Mouse (Mus musculus) cortical plate, adult 2 months (tissue): ENCODE results near the gene Eif4e2. TPM values are rescaled to one million over a fixed set of nuclear protein-coding genes. Genes with fewer than 3 reads are reported as not detected.

Experiments
- H3K27ac ChIP-seq: fragments of 200-500 bp; 2 replicates; pipeline ENCODE4 v1.5.1; 2012; ENCODE audit warnings: low read length, control low read depth, inconsistent platforms; ENCODE audit not compliant: insufficient read depth
- H3K4me1 ChIP-seq: fragments of 200-500 bp; 2 replicates; pipeline ENCODE4 v1.6.1; 2011; ENCODE audit warnings: low read length; ENCODE audit not compliant: control insufficient read depth, insufficient read depth
- H3K4me3 ChIP-seq: fragments of 200-500 bp; 2 replicates; pipeline ENCODE4 v1.5.1; 2011; ENCODE audit warnings: mild to moderate bottlenecking, low read length, control low read depth; ENCODE audit not compliant: insufficient read depth
- CTCF ChIP-seq: fragments of 200-500 bp; IDR thresholded peaks from 2 replicates; pipeline ENCODE4 v1.5.1; 2011; ENCODE audit warnings: mild to moderate bottlenecking, control low read depth, low read length; ENCODE audit not compliant: insufficient read depth; ENCODE audit errors: extremely low read depth
- POLR2A ChIP-seq: fragments of 200-500 bp; IDR thresholded peaks from 2 replicates; pipeline ENCODE4 v1.6.1; 2011; ENCODE audit warnings: mild to moderate bottlenecking, low read length, control low read depth; ENCODE audit not compliant: insufficient read depth; ENCODE audit errors: extremely low read depth
- polyA plus RNA-seq: library from polyadenylated mRNA; depleted of rRNA; stranded (reverse); fragments of >200 nt; gene quantifications from 2 replicates; pipeline ENCODE4 v1.2.3, GENCODE M21; 2012

Eif4e2 gene
- polyA plus RNA-seq, 1 experiment: 53.7 TPM

GRCm38 (mm10) chr1:87183013-87183412, 30.7 kb upstream of the Eif4e2 start, which contains the start of gene Prss56:
TSS of gene Prss56 (plus strand) at chr1:87183313.
- no peak within 1 kb of the TSS for H3K27ac ChIP-seq
- no peak within 1 kb of the TSS for H3K4me3 ChIP-seq
- TF ChIP-seq CTCF: no peak
- no peak for TF ChIP-seq POLR2A
- H3K4me1 ChIP-seq: no peaks in the 10 kb centered on the region

DNA sequence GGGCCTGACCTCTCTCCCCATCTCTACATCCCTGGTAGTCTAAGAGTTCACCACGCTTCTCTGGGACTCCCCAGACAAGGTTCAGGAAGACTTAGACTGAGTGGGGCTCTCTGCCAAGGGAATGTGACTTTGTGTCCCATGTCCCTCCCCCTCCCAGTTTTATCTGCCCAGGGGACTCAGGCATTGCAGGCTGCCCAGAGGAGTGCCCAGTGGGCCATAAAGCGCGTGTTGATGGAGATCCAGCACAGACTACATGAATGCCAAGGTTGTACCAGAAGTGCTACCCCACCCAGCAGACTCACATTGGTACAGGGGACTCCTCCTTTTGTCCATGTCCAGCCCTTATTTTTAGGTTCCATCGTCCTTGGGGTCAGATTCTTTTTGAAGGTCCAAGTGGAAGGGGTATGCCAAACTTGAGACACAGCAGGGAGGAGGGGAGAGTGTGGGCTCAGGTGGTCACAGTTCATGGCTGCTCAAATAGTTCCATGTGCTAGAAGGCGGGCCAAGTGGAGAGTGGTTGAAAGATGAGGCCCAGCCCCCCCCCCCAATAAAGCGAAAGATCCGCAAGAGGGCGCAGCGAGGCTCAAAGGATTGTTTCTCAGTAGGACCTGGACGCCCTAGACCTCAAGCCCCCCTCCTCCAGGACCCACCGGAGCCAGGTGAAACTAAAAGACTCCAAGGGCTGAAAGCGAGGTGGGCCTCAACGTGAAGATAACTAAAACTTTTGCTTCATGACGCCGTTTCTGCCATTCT, 29.5 kb upstream of the Eif4e2 start:
- H3K4me1 ChIP-seq: no peaks in the 10 kb centered on the region
- TF ChIP-seq CTCF: no peak
- no peak for TF ChIP-seq POLR2A
- H3K4me3 ChIP-seq: no peak overlapping the region

GRCm38 (mm10) chr1:87184751-87185139, 29.0 kb upstream of the Eif4e2 start:
- Histone ChIP-seq H3K4me1 (no peaks in the 10 kb centered on the region), H3K4me3 (no peak overlapping the region), H3K27ac (no peak overlapping the region)
- peak; percentile 74 for TF ChIP-seq CTCF
- TF ChIP-seq POLR2A: no peak

More for the DNA sequence above, 29.5 kb upstream of the Eif4e2 start:
- no peak overlapping the region for H3K27ac ChIP-seq

GRCm38 (mm10) chr1:87185526-87185925, 28.2 kb upstream of the Eif4e2 start:
- Histone ChIP-seq H3K4me1 (no peaks in the 10 kb centered on the region), H3K4me3 (no peak overlapping the region), H3K27ac (no peak overlapping the region)
- TF ChIP-seq CTCF (no peak), POLR2A (no peak)

DNA sequence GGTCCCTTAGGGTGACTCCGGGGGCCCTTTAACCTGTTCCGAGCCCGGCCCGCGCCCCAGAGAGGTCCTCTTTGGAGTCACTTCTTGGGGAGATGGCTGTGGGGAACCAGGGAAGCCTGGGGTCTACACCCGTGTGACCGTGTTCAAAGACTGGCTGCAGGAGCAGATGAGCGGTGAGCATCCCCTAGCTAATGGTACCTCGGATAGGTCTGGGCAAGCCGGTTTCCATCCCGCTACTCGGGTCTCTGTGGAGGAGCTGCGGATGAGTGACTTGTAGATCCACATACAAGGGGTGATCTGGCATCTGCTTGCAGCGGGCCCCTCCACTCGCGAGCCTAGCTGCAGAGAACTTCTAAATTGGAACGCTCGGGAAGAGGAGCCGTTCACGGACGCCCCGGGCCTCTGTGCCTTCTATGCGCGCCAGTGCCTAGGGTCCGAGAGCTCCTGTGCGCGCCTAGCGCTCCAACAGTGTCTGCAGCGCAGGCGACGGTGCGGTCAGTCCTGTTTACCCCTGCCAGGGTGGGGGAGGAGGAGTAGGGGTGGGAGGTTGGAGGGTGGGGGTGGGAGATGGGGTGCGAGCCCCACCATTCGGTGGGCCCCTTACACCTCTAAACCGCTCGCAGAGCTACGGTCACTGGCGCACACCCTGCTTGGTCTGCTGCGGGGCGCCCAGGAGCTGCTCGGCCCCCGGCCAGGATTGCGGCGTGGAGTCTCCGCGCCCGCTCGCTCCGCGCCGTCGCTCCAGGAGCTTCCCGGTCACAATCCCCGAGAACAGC, 27.3 kb upstream of the Eif4e2 start:
- TF ChIP-seq CTCF (no peak), POLR2A (no peak)
- Histone ChIP-seq H3K4me1 (no peaks in the 10 kb centered on the region), H3K27ac (no peak overlapping the region), H3K4me3 (peak overlapping the region; percentile 22)

DNA sequence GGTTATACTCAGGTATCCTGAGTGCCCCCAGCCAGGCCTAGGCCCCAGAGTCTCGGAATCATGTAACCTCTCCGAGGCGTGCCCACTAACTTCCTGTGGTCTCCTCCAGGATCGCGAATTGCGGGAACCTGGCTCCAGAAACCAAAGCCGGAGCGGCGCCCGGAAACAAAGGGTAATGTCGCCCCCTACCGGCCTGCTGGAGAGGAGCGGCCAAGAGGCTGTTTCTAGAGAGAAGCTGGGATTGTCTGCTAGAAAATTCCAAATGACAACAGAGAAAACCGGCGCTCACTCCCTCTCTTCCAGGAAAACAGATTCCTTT, 26.7 kb upstream of the Eif4e2 start:
- Histone ChIP-seq H3K4me1 (no peaks in the 10 kb centered on the region), H3K4me3 (peak overlapping the region; percentile 22), H3K27ac (no peak overlapping the region)
- no peak for TF ChIP-seq POLR2A
- TF ChIP-seq CTCF: peak; percentile 74

- H3K4me3 ChIP-seq: no peak within 1 kb of the TSS
- H3K27ac ChIP-seq: no peak within 1 kb of the TSS
- TF ChIP-seq CTCF (no peak), POLR2A (no peak)
- no peaks in the 10 kb centered on the region for H3K4me1 ChIP-seq
Observed at GRCm38 (mm10) chr1:87190429-87190828, 23.3 kb upstream of the Eif4e2 start, which contains the start of gene Chrnd. TSS of gene Chrnd (plus strand) at chr1:87190607.

DNA sequence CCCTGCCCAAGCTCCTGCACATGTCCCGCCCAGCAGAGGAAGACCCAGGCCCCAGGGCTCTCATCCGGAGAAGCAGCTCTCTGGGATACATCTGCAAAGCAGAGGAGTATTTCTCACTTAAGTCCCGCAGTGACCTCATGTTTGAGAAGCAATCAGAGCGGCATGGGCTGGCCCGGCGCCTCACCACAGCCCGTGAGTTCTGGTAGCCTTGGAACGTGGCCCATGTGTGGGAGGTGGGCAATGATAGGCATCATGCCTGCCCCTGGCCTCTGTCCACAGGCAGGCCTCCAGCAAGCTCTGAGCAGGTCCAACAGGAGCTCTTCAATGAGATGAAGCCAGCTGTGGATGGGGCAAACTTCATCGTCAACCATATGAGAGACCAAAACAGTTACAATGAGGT, 16.4 kb upstream of the Eif4e2 start:
- TF ChIP-seq POLR2A (no peak), CTCF (no peak)
- Histone ChIP-seq H3K27ac (no peak overlapping the region), H3K4me3 (no peak overlapping the region)

GRCm38 (mm10) chr1:87198119-87199065, 15.3 kb upstream of the Eif4e2 start:
- H3K4me3 ChIP-seq: no peak overlapping the region
- H3K27ac ChIP-seq: no peak overlapping the region
- TF ChIP-seq CTCF (no peak), POLR2A (no peak)
- no peaks in the 10 kb centered on the region for H3K4me1 ChIP-seq

More for the DNA sequence above, 16.4 kb upstream of the Eif4e2 start:
- no peaks in the 10 kb centered on the region for H3K4me1 ChIP-seq
